Mouse (Mus musculus): ENCODE data around the gene Nanos2. TPM values are rescaled to one million over a fixed set of nuclear protein-coding genes. Genes with fewer than 3 reads are reported as not detected.

Nanos2 gene
- not detected for total RNA-seq (2018; cell fraction: chromatin; rRNA removed)
- not detected for total RNA-seq (2018; cell fraction: cytosol; rRNA removed)
- not detected for total RNA-seq (2018; cell fraction: nucleus; rRNA removed)
- not detected in 3 replicates for polyA plus RNA-seq (2018)

GRCm38 (mm10) chr7:18987100-18987499 lies at the start of gene Nanos2:
Gene Nanos2 (plus strand): TSS chr7:18987400.
- no peaks in the 10 kb centered on the region for H3K79me2 ChIP-seq (ENCODE audit: inconsistent target)
- WGBS (ENCODE audit: missing documents): 47% methylated on average over 2 of the region's 2 CpGs
- no peak within 1 kb of the TSS for H3K4me3 ChIP-seq (ENCODE audit: inconsistent target)
- H3K27ac ChIP-seq: no peak within 1 kb of the TSS
- H3K36me3 ChIP-seq (ENCODE audit: inconsistent target): no peaks in the 10 kb centered on the region

GRCm38 (mm10) chr7:18942376-18942775 lies 44.8 kb upstream of the Nanos2 start:
- no peaks in the 10 kb centered on the region for H3K36me3 ChIP-seq (ENCODE audit: inconsistent target)
- H3K79me2 ChIP-seq (ENCODE audit: inconsistent target): no peaks in the 10 kb centered on the region
- no peak overlapping the region for H3K27ac ChIP-seq
- no peak overlapping the region for H3K4me3 ChIP-seq (ENCODE audit: inconsistent target)
- 40% methylated on average over 1 of the region's 1 CpGs for WGBS (ENCODE audit: missing documents)

- 85% methylated on average over 9 of the region's 9 CpGs for WGBS (ENCODE audit: missing documents)
Observed at GRCm38 (mm10) chr7:18942815-18943214, 44.4 kb upstream of the Nanos2 start.

GRCm38 (mm10) chr7:18948151-18948550 lies 39.0 kb upstream of the Nanos2 start:
- Histone ChIP-seq H3K79me2 (ENCODE audit: inconsistent target) (no peaks in the 10 kb centered on the region), H3K36me3 (ENCODE audit: inconsistent target) (no peaks in the 10 kb centered on the region), H3K27ac (no peak overlapping the region), H3K4me3 (ENCODE audit: inconsistent target) (no peak overlapping the region)
- WGBS (ENCODE audit: missing documents): 61% methylated on average over 6 of the region's 6 CpGs

More at GRCm38 (mm10) chr7:18942815-18943214, 44.4 kb upstream of the Nanos2 start:
- no peak overlapping the region for H3K27ac ChIP-seq
- H3K36me3 ChIP-seq (ENCODE audit: inconsistent target): no peaks in the 10 kb centered on the region
- no peaks in the 10 kb centered on the region for H3K79me2 ChIP-seq (ENCODE audit: inconsistent target)
- no peak overlapping the region for H3K4me3 ChIP-seq (ENCODE audit: inconsistent target)

GRCm38 (mm10) chr7:18949781-18950522 lies 37.2 kb upstream of the Nanos2 start:
- Histone ChIP-seq H3K4me3 (ENCODE audit: inconsistent target) (no peak overlapping the region), H3K27ac (no peak overlapping the region), H3K79me2 (ENCODE audit: inconsistent target) (no peaks in the 10 kb centered on the region), H3K36me3 (ENCODE audit: inconsistent target) (no peaks in the 10 kb centered on the region)
- WGBS (ENCODE audit: missing documents): 45% methylated on average over 12 of the region's 12 CpGs

GRCm38 (mm10) chr7:18950523-18951315 lies 36.5 kb upstream of the Nanos2 start:
- Histone ChIP-seq H3K36me3 (ENCODE audit: inconsistent target) (no peaks in the 10 kb centered on the region), H3K27ac (no peak overlapping the region), H3K79me2 (ENCODE audit: inconsistent target) (no peaks in the 10 kb centered on the region), H3K4me3 (ENCODE audit: inconsistent target) (no peak overlapping the region)
- 12% methylated on average over 18 of the region's 18 CpGs for WGBS (ENCODE audit: missing documents)

GRCm38 (mm10) chr7:18951397-18951796 lies 35.8 kb upstream of the Nanos2 start:
- WGBS (ENCODE audit: missing documents): 15% methylated on average over 15 of the region's 15 CpGs
- Histone ChIP-seq H3K36me3 (ENCODE audit: inconsistent target) (no peaks in the 10 kb centered on the region), H3K79me2 (ENCODE audit: inconsistent target) (no peaks in the 10 kb centered on the region), H3K4me3 (ENCODE audit: inconsistent target) (no peak overlapping the region), H3K27ac (no peak overlapping the region)

GRCm38 (mm10) chr7:18957569-18958383 lies 29.4 kb upstream of the Nanos2 start:
- no peaks in the 10 kb centered on the region for H3K79me2 ChIP-seq (ENCODE audit: inconsistent target)
- peak overlapping the region; percentile 14; the same call in 1 of the 2 replicates for H3K4me3 ChIP-seq (ENCODE audit: inconsistent target)
- 1% methylated on average over 95 of the region's 107 CpGs for WGBS (ENCODE audit: missing documents)
- H3K27ac ChIP-seq: no peak overlapping the region
- no peaks in the 10 kb centered on the region for H3K36me3 ChIP-seq (ENCODE audit: inconsistent target)

GRCm38 (mm10) chr7:18958384-18958766 lies 28.8 kb upstream of the Nanos2 start:
- H3K79me2 ChIP-seq (ENCODE audit: inconsistent target): no peaks in the 10 kb centered on the region
- no peak overlapping the region for H3K27ac ChIP-seq
- 6% methylated on average over 21 of the region's 21 CpGs for WGBS (ENCODE audit: missing documents)
- H3K4me3 ChIP-seq (ENCODE audit: inconsistent target): peak overlapping the region; percentile 14; the same call in 1 of the 2 replicates
- no peaks in the 10 kb centered on the region for H3K36me3 ChIP-seq (ENCODE audit: inconsistent target)

GRCm38 (mm10) chr7:18959446-18959845 lies 27.8 kb upstream of the Nanos2 start:
- no peak overlapping the region for H3K27ac ChIP-seq
- H3K79me2 ChIP-seq (ENCODE audit: inconsistent target): no peaks in the 10 kb centered on the region
- 21% methylated on average over 8 of the region's 8 CpGs for WGBS (ENCODE audit: missing documents)
- H3K36me3 ChIP-seq (ENCODE audit: inconsistent target): no peaks in the 10 kb centered on the region
- no peak overlapping the region for H3K4me3 ChIP-seq (ENCODE audit: inconsistent target)

- Histone ChIP-seq H3K79me2 (ENCODE audit: inconsistent target) (no peaks in the 10 kb centered on the region), H3K27ac (no peak overlapping the region), H3K4me3 (ENCODE audit: inconsistent target) (no peak overlapping the region), H3K36me3 (ENCODE audit: inconsistent target) (no peaks in the 10 kb centered on the region)
- WGBS (ENCODE audit: missing documents): 7% methylated on average over 17 of the region's 17 CpGs
Observed at GRCm38 (mm10) chr7:18962171-18962792, 24.9 kb upstream of the Nanos2 start.

GRCm38 (mm10) chr7:18962795-18963194 lies 24.4 kb upstream of the Nanos2 start:
- H3K27ac ChIP-seq: no peak overlapping the region
- H3K4me3 ChIP-seq (ENCODE audit: inconsistent target): no peak overlapping the region
- H3K36me3 ChIP-seq (ENCODE audit: inconsistent target): no peaks in the 10 kb centered on the region
- 5% methylated on average over 20 of the region's 20 CpGs for WGBS (ENCODE audit: missing documents)
- no peaks in the 10 kb centered on the region for H3K79me2 ChIP-seq (ENCODE audit: inconsistent target)

GRCm38 (mm10) chr7:18963294-18963843 lies 23.8 kb upstream of the Nanos2 start:
- Histone ChIP-seq H3K27ac (no peak overlapping the region), H3K36me3 (ENCODE audit: inconsistent target) (no peaks in the 10 kb centered on the region), H3K79me2 (ENCODE audit: inconsistent target) (no peaks in the 10 kb centered on the region), H3K4me3 (ENCODE audit: inconsistent target) (no peak overlapping the region)
- 9% methylated on average over 19 of the region's 19 CpGs for WGBS (ENCODE audit: missing documents)

- Histone ChIP-seq H3K36me3 (ENCODE audit: inconsistent target) (no peaks in the 10 kb centered on the region), H3K4me3 (ENCODE audit: inconsistent target) (no peak overlapping the region), H3K79me2 (ENCODE audit: inconsistent target) (no peaks in the 10 kb centered on the region), H3K27ac (no peak overlapping the region)
- WGBS (ENCODE audit: missing documents): 82% methylated on average over 5 of the region's 5 CpGs
Observed at GRCm38 (mm10) chr7:18965312-18965711, 21.9 kb upstream of the Nanos2 start.
